Mouse (Mus musculus) liver, embryonic 14.5 days (tissue): Measurements from ENCODE around the gene Hoxa6. TPM values are rescaled to one million over a fixed set of nuclear protein-coding genes. Genes with fewer than 3 reads are reported as not detected.
A peak's percentile ranks its signal among the peaks of the same experiment; 100 is the strongest.

ENCODE experiments used
- ATAC-seq: fragments of 200-750 bp; cut with Nextera tagmentation; 2 replicates; pipeline ENCODE4 v1.8.0; 2017; ENCODE audit warnings: moderate number of reproducible peaks, mild to moderate bottlenecking, moderate library complexity; ENCODE audit not compliant: insufficient read depth
- DNase-seq, 3 experiments: peaks; one replicate each; pipeline ENCODE4 v3.0.0-alpha.2; 2012 to 2013; ENCODE audit warnings: low read depth in 3 of 3, low spot score in 3 of 3
- H3K27ac ChIP-seq: fragments of 300-500 bp; sonication (generic); 2 replicates; pipeline ENCODE4 v1.5.1; 2014; ENCODE audit warnings: moderate library complexity, mild to moderate bottlenecking, control low read depth, inconsistent platforms
- H3K27me3 ChIP-seq: fragments of 300-500 bp; sonication (generic); 2 replicates; pipeline ENCODE4 v1.6.1; 2014; ENCODE audit warnings: mild to moderate bottlenecking, low read length, moderate library complexity; ENCODE audit not compliant: control insufficient read depth, insufficient read depth
- H3K36me3 ChIP-seq: fragments of 300-500 bp; sonication (generic); replicated peaks from 2 replicates; pipeline ENCODE4 v1.6.1; 2014; ENCODE audit warnings: low read depth; ENCODE audit not compliant: control insufficient read depth, insufficient read depth
- H3K4me1 ChIP-seq, 2 experiments: fragments of 200-500 bp in 1 of 2; fragments of 300-500 bp in 1 of 2; sonication (generic) in 1 of 2; replicated peaks; 2 replicates each; pipeline ENCODE4 v1.6.1; 2012 to 2014; ENCODE audit warnings: antibody characterized with exemption in 1 of 2, inconsistent platforms in 1 of 2, low read length in 1 of 2; ENCODE audit not compliant: control insufficient read depth in 2 of 2, insufficient read depth in 2 of 2
- H3K4me2 ChIP-seq: fragments of 300-500 bp; sonication (generic); 2 replicates; pipeline ENCODE4 v1.6.1; 2014; ENCODE audit warnings: low read depth, mild to moderate bottlenecking, control low read depth, moderate library complexity
- H3K4me3 ChIP-seq, 2 experiments: fragments of 200-500 bp in 1 of 2; fragments of 300-500 bp in 1 of 2; sonication (generic) in 1 of 2; 2 replicates each; pipeline ENCODE4 v1.5.1; 2012 to 2014; ENCODE audit warnings: low read depth in 2 of 2, low read length in 2 of 2, mild to moderate bottlenecking in 2 of 2, control low read depth in 1 of 2, inconsistent platforms in 1 of 2, moderate library complexity in 1 of 2; ENCODE audit not compliant: insufficient read depth in 1 of 2
- H3K9ac ChIP-seq: fragments of 300-500 bp; sonication (generic); replicated peaks from 2 replicates; pipeline ENCODE4 v1.6.1; 2014; ENCODE audit warnings: mild to moderate bottlenecking, control low read depth, moderate library complexity
- H3K9me3 ChIP-seq: fragments of 300-500 bp; sonication (generic); 2 replicates; pipeline ENCODE4 v1.6.1; 2016; ENCODE audit warnings: low read length, mixed read lengths; ENCODE audit not compliant: control insufficient read depth
- CTCF ChIP-seq: IDR thresholded peaks from 2 replicates; pipeline ENCODE4 v1.5.1; 2016; ENCODE audit warnings: antibody characterized with exemption, low read depth, control low read depth
- EP300 ChIP-seq: IDR thresholded peaks from 2 replicates; pipeline ENCODE4 v1.6.1; 2016; ENCODE audit warnings: antibody characterized with exemption, low read depth
- WGBS: fragments of 180-500 bp; shearing (Covaris S2); extraction: QIAGEN DNeasy Blood & Tissue Kit; methylation state at CpG from one replicate; pipeline ENCODE4 v1.1.7; 2014; ENCODE audit not compliant: insufficient replicate concordance; 5-methylcytosine and 5-hydroxymethylcytosine counted together
- polyA plus RNA-seq, 2 experiments: library from polyadenylated mRNA; depleted of rRNA in 1 of 2; stranded (reverse) in 1 of 2; unstranded in 1 of 2; fragments of >200 nt; fragmentation: Nextera tagmentation in 1 of 2; extraction: Ambion mirVana in 1 of 2; gene quantifications; 2 replicates each; pipeline versions ENCODE4 v1.2.1 to v1.2.3; 2012 to 2014

Hoxa6 gene
- polyA plus RNA-seq, 2 experiments, result not detected

DNA sequence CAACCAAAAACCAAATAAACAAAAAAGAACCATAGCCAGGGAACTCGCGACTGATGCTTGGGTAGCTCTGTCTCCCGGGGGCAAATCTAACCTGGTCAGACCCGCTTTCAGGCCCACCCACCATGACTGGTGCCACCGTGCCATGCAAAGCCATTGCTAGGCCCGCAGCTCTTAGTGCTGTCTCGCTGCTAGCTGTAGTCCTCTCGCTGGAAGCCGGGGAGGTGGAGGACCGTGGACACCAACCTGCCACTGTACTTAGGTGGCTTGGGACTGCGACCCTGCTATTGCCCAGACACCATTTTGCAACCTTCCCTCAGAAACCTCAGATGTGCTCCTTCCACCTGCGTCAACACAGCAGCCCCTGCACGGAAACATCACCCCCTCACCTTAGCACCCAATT is 3.4 kb upstream of the Hoxa6 start:
- no peak for DNase-seq
- WGBS, result 2% methylated on average over 13 of the region's 13 CpGs
- H3K36me3 ChIP-seq, result no peaks in the 10 kb centered on the region
- no peak for ATAC-seq
- H3K4me1 ChIP-seq, result no peaks in the 10 kb centered on the region
- H3K4me3 ChIP-seq, result no peak overlapping the region
- H3K4me2 ChIP-seq, result no peak overlapping the region; the same call in 1 of the 2 replicates
- no peak overlapping the region for H3K9ac ChIP-seq
- H3K9me3 ChIP-seq, result no peaks in the 10 kb centered on the region
- TF ChIP-seq EP300 (no peak), CTCF (no peak)
- H3K27me3 ChIP-seq, result peaks cover 97% of the 10 kb centered on the region
- no peak overlapping the region for H3K27ac ChIP-seq

- Histone ChIP-seq H3K4me2 (no peak overlapping the region; the same call in 1 of the 2 replicates), H3K9ac (no peak overlapping the region), H3K27ac (no peak overlapping the region), H3K27me3 (peaks cover 97% of the 10 kb centered on the region), H3K36me3 (no peaks in the 10 kb centered on the region), H3K4me1 (no peaks in the 10 kb centered on the region), H3K4me3 (no peak overlapping the region), H3K9me3 (no peaks in the 10 kb centered on the region)
- TF ChIP-seq CTCF (peak; percentile 72), EP300 (no peak)
- DNase-seq (no peak), ATAC-seq (no peak)
- WGBS, result 2% methylated on average over 37 of the region's 37 CpGs
These were observed 2.8 kb upstream of the Hoxa6 start for GRCm38 (mm10) chr6:52211170-52211935.

DNA sequence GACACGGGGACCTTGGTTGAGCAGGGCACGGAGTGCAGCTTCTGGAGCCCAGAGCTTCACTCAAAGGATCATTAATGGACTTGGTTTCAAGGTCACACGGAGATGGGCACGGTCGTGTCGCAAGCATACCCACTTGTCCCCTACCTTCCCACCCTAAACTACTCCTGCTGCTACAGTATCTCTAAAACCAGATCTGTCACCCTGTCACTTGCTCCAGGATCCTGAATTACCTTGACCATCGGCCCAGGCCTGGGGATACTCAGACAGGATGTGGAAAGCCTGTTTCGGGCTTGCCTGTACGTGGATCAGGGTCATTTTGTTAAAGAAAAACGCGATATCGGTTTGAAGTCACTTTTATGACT is 1.1 kb upstream of the Hoxa6 start:
- H3K4me3 ChIP-seq, result no peak overlapping the region
- no peak overlapping the region for H3K4me2 ChIP-seq
- DNase-seq (no peak), ATAC-seq (no peak)
- no peaks in the 10 kb centered on the region for H3K36me3 ChIP-seq
- H3K9me3 ChIP-seq, result no peaks in the 10 kb centered on the region
- H3K27ac ChIP-seq, result no peak overlapping the region
- H3K4me1 ChIP-seq, result no peaks in the 10 kb centered on the region
- peaks cover 97% of the 10 kb centered on the region for H3K27me3 ChIP-seq
- TF ChIP-seq EP300, result no peak
- no peak for TF ChIP-seq CTCF
- H3K9ac ChIP-seq, result no peak overlapping the region
- WGBS, result 25% methylated on average over 12 of the region's 12 CpGs

- TF ChIP-seq EP300, result no peak
- TF ChIP-seq CTCF, result no peak
- ATAC-seq (no peak), DNase-seq (no peak)
- Histone ChIP-seq H3K4me1 (no peaks in the 10 kb centered on the region), H3K27me3 (peaks cover 97% of the 10 kb centered on the region), H3K9ac (no peak overlapping the region), H3K4me3 (no peak overlapping the region), H3K36me3 (no peaks in the 10 kb centered on the region), H3K4me2 (0 out of 2 replicates have a peak overlapping the region, but pooled peaks have one; percentile 22), H3K27ac (no peak overlapping the region), H3K9me3 (no peaks in the 10 kb centered on the region)
- 10% methylated on average over 18 of the region's 18 CpGs for WGBS
These were observed 554 bp upstream of the Hoxa6 start for GRCm38 (mm10) chr6:52208868-52209684.

GRCm38 (mm10) chr6:52207684-52207976 is 892 bp downstream of the Hoxa6 start:
- DNase-seq, result no peak
- H3K4me3 ChIP-seq, result no peak overlapping the region
- H3K4me2 ChIP-seq, result no peak overlapping the region
- H3K27ac ChIP-seq, result no peak overlapping the region
- H3K27me3 ChIP-seq, result peaks cover 97% of the 10 kb centered on the region
- ATAC-seq, result no peak
- H3K36me3 ChIP-seq, result no peaks in the 10 kb centered on the region
- H3K9me3 ChIP-seq, result no peaks in the 10 kb centered on the region
- H3K4me1 ChIP-seq, result no peaks in the 10 kb centered on the region
- TF ChIP-seq EP300, result no peak
- no peak for TF ChIP-seq CTCF
- H3K9ac ChIP-seq, result no peak overlapping the region
